In genomic region chr2:180870006-180870405, GRCm38 (mm10) we compare ENCODE assay signal across 38 mouse cellular contexts. TPM values are rescaled to one million over a fixed set of nuclear protein-coding genes. Genes with fewer than 3 reads are reported as not detected.
DNase-seq lines count a peak whose midpoint lies in the region; ATAC-seq and TF ChIP-seq lines count a peak whose summit lies in the region.
"Had no signal": no experiment of that assay in that cellular context is flagged by ENCODE, and none has a peak within 500 bp of the region (broad histone marks: within the 10 kb centered on the region; RNA-seq: fewer than 3 reads in every experiment).

No protein-coding gene starts in this region.

- peak; percentile 45; the same call in 1 of the 2 replicates for ATAC-seq in forebrain, postnatal 0 days
- no peak for ATAC-seq in forebrain, embryonic 14.5 days
- ATAC-seq in midbrain, embryonic 16.5 days = no peak
- ATAC-seq in liver, embryonic 11.5 days (replicated peaks; ENCODE audit: low FRiP score) = no peak
- ATAC-seq: intestine, postnatal 0 days; liver, embryonic 12.5 days; liver, postnatal 0 days; Patski had no signal

- DNase-seq in forebrain, postnatal 0 days = no peak
- no peak for DNase-seq in forebrain, embryonic 14.5 days (ENCODE audit: low spot score)
- peak; percentile 36 for DNase-seq in layer of hippocampus, adult 9-11 months
- DNase-seq in layer of hippocampus, adult 9-10 months (ENCODE audit: low spot score) = no peak
- peak; percentile 46 for DNase-seq in brain, embryonic 14.5 days (ENCODE audit: low read depth)
- DNase-seq in liver, embryonic 11.5 days (ENCODE audit: low spot score) = no peak
- DNase-seq in thymus, postnatal 14 days = no peak
- DNase-seq: adrenal gland, postnatal 10 days; cerebellum, adult 11-12 months; cerebellum, adult 9-11 months; embryo, embryonic 11 days; gastrocnemius, adult 2 months; gastrocnemius, postnatal 36 days; heart, adult 2 months; heart, postnatal 10 days; kidney, adult 9 months; kidney, postnatal 10 days; liver, postnatal 0 days; lung, postnatal 36 days; right cerebral cortex, postnatal 4 days; thymus, adult 18-20 months; thymus, postnatal 36 days had no signal

- no peaks in the 10 kb centered on the region for H3K27me3 ChIP-seq in forebrain, postnatal 0 days (ENCODE audit: insufficient read depth, low read length)
- H3K27me3 ChIP-seq in forebrain, embryonic 14.5 days (replicated peaks; ENCODE audit: control insufficient read depth, insufficient read depth, low read length) = no peaks in the 10 kb centered on the region
- H3K27me3 ChIP-seq in midbrain, embryonic 16.5 days (ENCODE audit: control insufficient read depth, insufficient read depth, low read depth, low read length) = no peaks in the 10 kb centered on the region
- H3K27me3 ChIP-seq in liver, embryonic 11.5 days (replicated peaks; ENCODE audit: control insufficient read depth, insufficient read depth, low read length) = no peaks in the 10 kb centered on the region
- H3K27me3 ChIP-seq: embryonic facial prominence, embryonic 12.5 days; liver, embryonic 12.5 days had no signal

- no peak overlapping the region for H3K4me2 ChIP-seq in forebrain, postnatal 0 days (ENCODE audit: low read depth)
- H3K4me2 ChIP-seq in forebrain, embryonic 14.5 days (ENCODE audit: low read length) = no peak overlapping the region
- no peak overlapping the region for H3K4me2 ChIP-seq in midbrain, embryonic 16.5 days (ENCODE audit: low read length)
- H3K4me2 ChIP-seq in liver, embryonic 11.5 days = no peak overlapping the region
- H3K4me2 ChIP-seq: embryonic facial prominence, embryonic 12.5 days; heart, embryonic 13.5 days; limb, embryonic 13.5 days; liver, embryonic 12.5 days had no signal

- WGBS in forebrain, postnatal 0 days = 45% methylated on average over 3 of the region's 3 CpGs
- WGBS in forebrain, embryonic 14.5 days = 59% methylated on average over 3 of the region's 3 CpGs
- whole genome bisulfite sequencing in midbrain, embryonic 16.5 days = 51% methylated on average over 3 of the region's 3 CpGs
- WGBS in liver, embryonic 11.5 days = 46% methylated on average over 3 of the region's 3 CpGs

- H3K36me3 ChIP-seq in forebrain, postnatal 0 days (ENCODE audit: insufficient read depth) = no peaks in the 10 kb centered on the region
- H3K36me3 ChIP-seq in forebrain, embryonic 14.5 days (ENCODE audit: control insufficient read depth, insufficient read depth, low read length) = no peaks in the 10 kb centered on the region
- no peaks in the 10 kb centered on the region for H3K36me3 ChIP-seq in midbrain, embryonic 16.5 days (ENCODE audit: control insufficient read depth, insufficient read depth, low read length)
- no peaks in the 10 kb centered on the region for H3K36me3 ChIP-seq in liver, embryonic 11.5 days (ENCODE audit: control insufficient read depth, insufficient read depth, low read length)
- H3K36me3 ChIP-seq: embryonic facial prominence, embryonic 12.5 days; heart, embryonic 13.5 days; limb, embryonic 13.5 days; liver, embryonic 12.5 days had no signal

- no peak overlapping the region for H3K9ac ChIP-seq in forebrain, postnatal 0 days
- H3K9ac ChIP-seq in forebrain, embryonic 14.5 days (ENCODE audit: low read length) = no peak overlapping the region
- H3K9ac ChIP-seq in midbrain, embryonic 16.5 days (ENCODE audit: low read depth, low read length) = peak overlapping the region; percentile 44; the same call in 1 of the 2 replicates
- no peak overlapping the region for H3K9ac ChIP-seq in liver, embryonic 11.5 days (ENCODE audit: low read depth, low read length)
- H3K9ac ChIP-seq: embryonic facial prominence, embryonic 12.5 days; heart, embryonic 13.5 days; limb, embryonic 13.5 days; liver, embryonic 12.5 days; liver, postnatal 0 days had no signal

- H3K9me3 ChIP-seq in forebrain, postnatal 0 days (ENCODE audit: low read length) = no peaks in the 10 kb centered on the region
- no peaks in the 10 kb centered on the region for H3K9me3 ChIP-seq in forebrain, embryonic 14.5 days (replicated peaks; ENCODE audit: control insufficient read depth, low read length)
- H3K9me3 ChIP-seq in midbrain, embryonic 16.5 days (replicated peaks; ENCODE audit: control insufficient read depth, low read length, poor library complexity, severe bottlenecking) = no peaks in the 10 kb centered on the region
- no peaks in the 10 kb centered on the region for H3K9me3 ChIP-seq in liver, embryonic 11.5 days (ENCODE audit: control insufficient read depth, low read length)
- H3K9me3 ChIP-seq: embryonic facial prominence, embryonic 12.5 days; heart, embryonic 13.5 days; limb, embryonic 13.5 days; liver, embryonic 12.5 days; megakaryocyte, embryonic 14.5 days had no signal

- H3K4me1 ChIP-seq in forebrain, postnatal 0 days (ENCODE audit: insufficient read depth) = no peaks in the 10 kb centered on the region
- no peaks in the 10 kb centered on the region for H3K4me1 ChIP-seq in forebrain, embryonic 14.5 days (ENCODE audit: control insufficient read depth, insufficient read depth, low read length)
- H3K4me1 ChIP-seq in midbrain, embryonic 16.5 days (ENCODE audit: control insufficient read depth, insufficient read depth, low read length) = peaks cover 4% of the 10 kb centered on the region; the same call in 1 of the 2 replicates
- H3K4me1 ChIP-seq in liver, embryonic 11.5 days (replicated peaks; ENCODE audit: control insufficient read depth, insufficient read depth, low read length) = no peaks in the 10 kb centered on the region
- H3K4me1 ChIP-seq: embryonic facial prominence, embryonic 12.5 days; heart, embryonic 13.5 days; limb, embryonic 13.5 days; liver, embryonic 12.5 days; megakaryocyte, embryonic 14.5 days had no signal

- no peak for TF ChIP-seq CTCF in forebrain, postnatal 0 days (IDR thresholded peaks at IDR 0.05; ENCODE audit: low read depth)
- TF ChIP-seq CTCF in brain, embryonic 14.5 days (IDR thresholded peaks at IDR 0.05; ENCODE audit: borderline replicate concordance, extremely low read depth, insufficient read depth, insufficient read length) = no peak

- H3K4me3 ChIP-seq in forebrain, postnatal 0 days (ENCODE audit: low read depth, low read length) = no peak overlapping the region
- H3K4me3 ChIP-seq in forebrain, embryonic 14.5 days (ENCODE audit: low read depth, low read length) = no peak overlapping the region
- no peak overlapping the region for H3K4me3 ChIP-seq in midbrain, embryonic 16.5 days (ENCODE audit: low read depth, low read length)
- H3K4me3 ChIP-seq in liver, embryonic 11.5 days (ENCODE audit: low read depth, low read length) = no peak overlapping the region
- H3K4me3 ChIP-seq: embryonic facial prominence, embryonic 12.5 days; gastrocnemius, adult 2 months; heart, adult 2 months; heart, embryonic 13.5 days; limb, embryonic 13.5 days; liver, embryonic 12.5 days; megakaryocyte, embryonic 14.5 days had no signal

- TF ChIP-seq POLR2A in brain, embryonic 14.5 days (IDR thresholded peaks at IDR 0.05; ENCODE audit: borderline replicate concordance, extremely low read depth, insufficient read depth, insufficient read length, poor library complexity, severe bottlenecking) = no peak

- H3K27ac ChIP-seq in forebrain, postnatal 0 days (ENCODE audit: low read depth, low read length) = peak overlapping the region; percentile 64
- H3K27ac ChIP-seq in forebrain, embryonic 14.5 days (ENCODE audit: low read depth, low read length) = no peak overlapping the region; the same call in 1 of the 2 replicates
- H3K27ac ChIP-seq in midbrain, embryonic 16.5 days (ENCODE audit: low read length) = peak overlapping the region; percentile 67
- H3K27ac ChIP-seq in liver, embryonic 11.5 days (ENCODE audit: low read depth, low read length) = no peak overlapping the region
- H3K27ac ChIP-seq: embryonic facial prominence, embryonic 12.5 days; gastrocnemius, adult 2 months; heart, adult 2 months; heart, embryonic 13.5 days; limb, embryonic 13.5 days; liver, embryonic 12.5 days; stomach, postnatal 0 days had no signal

RNA-seq across cellular contexts. Expression of gene Ythdf1, which starts 50.7 kb away (rescaled TPM):
- total RNA-seq in forebrain, postnatal 0 days (2014; rRNA removed) = 26.0 and 31.2 TPM in 2 replicates
- 49.9 and 51.7 TPM in 2 replicates for polyA plus RNA-seq in forebrain, postnatal 0 days (2015; fragmentation: Nextera tagmentation; extraction: Ambion mirVana)
- 24.5 and 36.8 TPM in 2 replicates for polyA plus RNA-seq in forebrain, embryonic 14.5 days (2014; fragmentation: Nextera tagmentation; extraction: Ambion mirVana)
- 67.0 and 68.5 TPM in 2 replicates for polyA plus RNA-seq in brain, embryonic 14.5 days (2012; rRNA removed)
- 38.8 and 45.2 TPM in 2 replicates for polyA plus RNA-seq in midbrain, embryonic 16.5 days (2015; fragmentation: Nextera tagmentation; extraction: Ambion mirVana)
- 59.2 and 64.8 TPM in 2 replicates for polyA plus RNA-seq in liver, embryonic 11.5 days (2014; fragmentation: Nextera tagmentation; extraction: Ambion mirVana)

RNA-seq across cellular contexts. Expression of gene Birc7, which starts 58.8 kb away (rescaled TPM):
- total RNA-seq in forebrain, postnatal 0 days (2014; rRNA removed) = 0.38 TPM in 1 of 2 replicates, not detected in the other
- 0.13 and 0.24 TPM in 2 replicates for polyA plus RNA-seq in forebrain, postnatal 0 days (2015; fragmentation: Nextera tagmentation; extraction: Ambion mirVana)
- not detected in 2 replicates for polyA plus RNA-seq in forebrain, embryonic 14.5 days (2014; fragmentation: Nextera tagmentation; extraction: Ambion mirVana)
- 0.14 and 0.26 TPM in 2 replicates for polyA plus RNA-seq in brain, embryonic 14.5 days (2012; rRNA removed)
- polyA plus RNA-seq in midbrain, embryonic 16.5 days (2015; fragmentation: Nextera tagmentation; extraction: Ambion mirVana) = not detected in 2 replicates
- polyA plus RNA-seq in liver, embryonic 11.5 days (2014; fragmentation: Nextera tagmentation; extraction: Ambion mirVana) = not detected in 2 replicates
- total RNA-seq: adrenal gland, postnatal 10 days; gastrocnemius, adult 2 months; gastrocnemius, postnatal 36 days; heart, adult 2 months; heart, postnatal 10 days; left cerebral cortex, adult 8-10 months; left cerebral cortex, postnatal 36 days; MEL; monocyte, adult 5-6 weeks had no signal
- polyA plus RNA-seq: embryonic facial prominence, embryonic 12.5 days; heart, adult 2 months; intestine, postnatal 0 days; large intestine, adult 2 months; limb, embryonic 13.5 days; liver, embryonic 12.5 days; liver, postnatal 0 days; lung, embryonic 16.5 days; Patski; spleen, adult 2 months had no signal

Comparison
In these comparisons a context has a peak if more than half of its experiments do, and no peak if none do; other contexts are left out.
1. DNase-seq: peak in layer of hippocampus, adult 9-11 months (single experiment) and brain, embryonic 14.5 days (single experiment); none in forebrain, postnatal 0 days (single experiment), forebrain, embryonic 14.5 days (single experiment), layer of hippocampus, adult 9-10 months (single experiment), liver, embryonic 11.5 days (single experiment) and thymus, postnatal 14 days (single experiment).
2. H3K27ac ChIP-seq: peak in forebrain, postnatal 0 days (single experiment) and midbrain, embryonic 16.5 days (single experiment); none in forebrain, embryonic 14.5 days (single experiment) and liver, embryonic 11.5 days (single experiment).